Mouse (Mus musculus) heart, embryonic 10.5 days (tissue): ENCODE data around the gene Eef2. TPM values are rescaled to one million over a fixed set of nuclear protein-coding genes. Genes with fewer than 3 reads are reported as not detected.
"Not testable (repeated sequence)": the region's sequence is repeated elsewhere in the genome, so short reads cannot be mapped to it uniquely, and the experiment has no call there.

ENCODE experiments used
- DNase-seq: peaks from one replicate; pipeline ENCODE4 v3.0.0-alpha.2; 2017; ENCODE audit warnings: low spot score
- H3K27ac ChIP-seq: fragments of 300-500 bp; sonication (generic); 2 replicates; pipeline ENCODE4 v1.5.1; 2016; ENCODE audit warnings: mild to moderate bottlenecking
- H3K27me3 ChIP-seq: fragments of 300-500 bp; sonication (generic); 2 replicates; pipeline ENCODE4 v1.6.1; 2016; ENCODE audit warnings: mild to moderate bottlenecking; ENCODE audit not compliant: poor library complexity, insufficient read depth, severe bottlenecking
- H3K36me3 ChIP-seq: fragments of 300-500 bp; sonication (generic); 2 replicates; pipeline ENCODE4 v1.6.1; 2016; ENCODE audit warnings: mild to moderate bottlenecking, moderate library complexity
- H3K4me1 ChIP-seq: fragments of 300-500 bp; sonication (generic); 2 replicates; pipeline ENCODE4 v1.6.1; 2016; ENCODE audit warnings: mild to moderate bottlenecking
- H3K4me3 ChIP-seq: fragments of 300-500 bp; sonication (generic); 2 replicates; pipeline ENCODE4 v1.5.1; 2016; ENCODE audit warnings: mild to moderate bottlenecking, moderate library complexity
- H3K9me3 ChIP-seq: fragments of 300-500 bp; sonication (generic); 2 replicates; pipeline ENCODE4 v1.6.1; 2016; ENCODE audit warnings: mild to moderate bottlenecking, moderate library complexity
- WGBS: fragments of 180-500 bp; shearing (Covaris S2); methylation state at CpG from one replicate; pipeline ENCODE4 v1.1.7; 2016; 5-methylcytosine and 5-hydroxymethylcytosine counted together
- polyA plus RNA-seq: library from polyadenylated mRNA; unstranded; fragments of >200 nt; fragmentation: Nextera tagmentation; extraction: Ambion mirVana; gene quantifications from 2 replicates; pipeline ENCODE4 v1.2.1, GENCODE M21; 2016

The Eef2 gene
- polyA plus RNA-seq, 1 experiment from 2014 or later = 460 TPM

DNA sequence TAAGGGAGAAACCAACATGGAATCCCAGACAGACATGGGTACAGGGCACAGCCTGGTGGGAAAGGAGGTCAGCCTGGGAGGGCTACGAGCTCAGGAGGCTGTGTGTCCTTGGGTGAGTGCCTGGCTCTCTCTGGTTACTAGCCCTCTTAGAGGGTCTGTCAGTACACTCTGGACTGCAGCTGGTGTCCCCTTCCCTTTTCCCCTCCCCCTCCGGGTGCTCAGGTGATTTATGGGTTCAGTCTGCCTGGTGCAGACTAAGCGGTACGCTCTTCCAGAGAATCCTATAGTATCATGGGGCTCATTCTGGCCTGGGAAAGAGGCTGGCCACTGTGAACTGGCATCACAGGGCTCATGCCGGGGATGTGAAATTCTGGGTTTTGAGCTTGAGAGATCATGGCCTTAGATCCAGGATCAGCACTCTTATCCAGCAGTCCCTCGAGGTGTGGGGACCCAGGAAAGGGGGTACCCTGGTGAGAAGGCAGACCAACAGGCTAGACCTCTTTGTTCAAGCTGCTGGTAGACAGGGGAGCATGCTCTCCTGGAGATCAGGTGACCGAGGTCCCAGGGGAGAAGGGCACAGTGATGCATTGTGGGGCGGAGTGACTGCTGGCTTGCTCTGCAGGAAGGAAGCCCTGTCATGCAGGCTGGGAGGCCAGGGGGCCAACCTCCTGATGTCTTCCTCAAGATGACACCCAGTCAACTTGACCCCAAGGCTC lies 14.7 kb upstream of the Eef2 start:
- no peak for DNase-seq
- Histone ChIP-seq H3K27me3 (no peaks in the 10 kb centered on the region), H3K27ac (no peak overlapping the region), H3K4me1 (peaks cover 34% of the 10 kb centered on the region), H3K36me3 (peaks cover 83% of the 10 kb centered on the region), H3K4me3 (0 out of 2 replicates have a peak overlapping the region, but pooled peaks have one; percentile 9), H3K9me3 (no peaks in the 10 kb centered on the region)
- WGBS = 87% methylated on average over 8 of the region's 8 CpGs

DNA sequence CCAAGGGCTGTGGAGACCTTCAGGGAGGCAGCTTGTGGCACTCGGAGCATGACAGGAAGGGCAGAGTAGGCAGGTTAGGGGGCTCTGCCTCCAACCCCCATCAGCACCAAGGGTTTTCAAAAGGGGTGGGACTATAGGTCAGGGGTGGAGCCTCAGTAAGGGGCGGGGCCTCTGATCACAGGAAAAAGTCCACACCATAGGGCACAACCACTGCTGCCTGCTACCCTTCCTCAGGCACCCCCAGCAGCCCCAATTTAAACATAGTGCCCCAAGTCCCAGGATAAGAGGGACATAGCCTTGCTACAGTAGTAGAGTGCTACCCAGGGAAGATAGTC lies 14.1 kb upstream of the Eef2 start:
- peaks cover 78% of the 10 kb centered on the region for H3K36me3 ChIP-seq
- WGBS = 63% methylated on average over 2 of the region's 2 CpGs
- H3K9me3 ChIP-seq = no peaks in the 10 kb centered on the region
- no peaks in the 10 kb centered on the region for H3K27me3 ChIP-seq
- no peak for DNase-seq
- H3K27ac ChIP-seq = no peak overlapping the region
- peaks cover 39% of the 10 kb centered on the region for H3K4me1 ChIP-seq
- H3K4me3 ChIP-seq = 0 out of 2 replicates have a peak overlapping the region, but pooled peaks have one; percentile 9

GRCm38 (mm10) chr10:81165118-81165517 lies 11.3 kb upstream of the Eef2 start:
- Histone ChIP-seq H3K4me3 (no peak overlapping the region), H3K4me1 (peaks cover 52% of the 10 kb centered on the region), H3K36me3 (peaks cover 51% of the 10 kb centered on the region), H3K27me3 (no peaks in the 10 kb centered on the region), H3K27ac (no peak overlapping the region), H3K9me3 (no peaks in the 10 kb centered on the region)
- no peak for DNase-seq
- WGBS = 81% methylated on average over 8 of the region's 8 CpGs

DNA sequence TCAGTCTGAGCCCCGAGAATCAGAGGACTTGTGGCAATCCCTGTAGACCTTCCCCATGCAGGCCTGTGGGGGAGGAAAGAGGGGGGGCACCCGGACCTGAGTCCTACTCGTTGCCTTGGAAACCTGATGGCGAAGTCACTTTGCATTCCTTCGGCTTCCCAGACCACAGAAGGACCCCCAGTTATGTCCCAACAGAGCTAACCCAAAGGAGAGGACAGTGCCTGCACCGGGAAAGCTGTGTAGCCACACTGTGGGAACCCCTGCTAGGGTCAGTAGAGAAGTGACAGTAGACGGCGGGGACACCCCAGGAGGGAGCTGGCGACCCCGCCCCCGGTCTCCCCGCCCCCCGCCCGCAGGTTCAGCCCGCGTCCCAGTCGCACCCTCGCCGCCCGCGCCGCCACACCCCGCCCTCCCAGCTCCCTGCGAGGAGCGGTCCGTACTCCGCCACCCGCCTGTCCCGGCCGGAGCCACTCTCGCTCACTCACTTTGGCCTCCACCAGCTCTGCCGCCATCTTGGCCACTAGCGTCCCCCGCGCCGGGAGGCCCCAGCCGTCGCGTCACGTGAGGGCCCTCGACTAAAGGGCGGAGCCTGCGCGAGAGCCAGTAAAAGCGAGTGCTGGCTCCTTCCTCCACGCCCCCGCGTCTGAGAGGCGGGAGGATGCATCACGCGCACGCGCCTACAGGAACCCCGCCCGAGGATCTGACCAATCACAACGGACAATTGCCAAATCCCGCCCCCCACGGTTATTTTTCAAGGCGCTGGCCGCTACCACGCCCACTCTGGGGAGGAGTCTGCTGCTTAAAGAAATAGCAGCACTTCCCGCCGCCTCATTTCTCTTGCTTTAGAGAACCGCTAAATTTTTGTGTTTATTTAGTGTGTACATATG lies 9.0 kb upstream of the Eef2 start, which contains the start of gene Pias4:
Gene Pias4, minus strand, starts transcription at position 724 of the 887 bp plus-strand sequence.
- H3K9me3 ChIP-seq = no peaks in the 10 kb centered on the region
- under 1% methylated on average over 56 of the region's 64 CpGs for WGBS
- no peaks in the 10 kb centered on the region for H3K27me3 ChIP-seq

GRCm38 (mm10) chr10:81168087-81168431 lies 8.4 kb upstream of the Eef2 start:
- Histone ChIP-seq H3K4me3 (peak overlapping the region; percentile 93), H3K9me3 (no peaks in the 10 kb centered on the region), H3K36me3 (peaks cover 23% of the 10 kb centered on the region), H3K4me1 (peaks cover 40% of the 10 kb centered on the region), H3K27ac (peak overlapping the region; percentile 91), H3K27me3 (no peaks in the 10 kb centered on the region)
- whole genome bisulfite sequencing = 11% methylated on average over 5 of the region's 5 CpGs
- DNase-seq = no peak

More for the DNA sequence above, 9.0 kb upstream of the Eef2 start, which contains the start of gene Pias4:
- Histone ChIP-seq H3K36me3 (peaks cover 28% of the 10 kb centered on the region), H3K4me1 (peaks cover 39% of the 10 kb centered on the region), H3K27ac (peak within 1 kb of the TSS; percentile 91), H3K4me3 (peak within 1 kb of the TSS; percentile 93)
- DNase-seq = peak; percentile 100

DNA sequence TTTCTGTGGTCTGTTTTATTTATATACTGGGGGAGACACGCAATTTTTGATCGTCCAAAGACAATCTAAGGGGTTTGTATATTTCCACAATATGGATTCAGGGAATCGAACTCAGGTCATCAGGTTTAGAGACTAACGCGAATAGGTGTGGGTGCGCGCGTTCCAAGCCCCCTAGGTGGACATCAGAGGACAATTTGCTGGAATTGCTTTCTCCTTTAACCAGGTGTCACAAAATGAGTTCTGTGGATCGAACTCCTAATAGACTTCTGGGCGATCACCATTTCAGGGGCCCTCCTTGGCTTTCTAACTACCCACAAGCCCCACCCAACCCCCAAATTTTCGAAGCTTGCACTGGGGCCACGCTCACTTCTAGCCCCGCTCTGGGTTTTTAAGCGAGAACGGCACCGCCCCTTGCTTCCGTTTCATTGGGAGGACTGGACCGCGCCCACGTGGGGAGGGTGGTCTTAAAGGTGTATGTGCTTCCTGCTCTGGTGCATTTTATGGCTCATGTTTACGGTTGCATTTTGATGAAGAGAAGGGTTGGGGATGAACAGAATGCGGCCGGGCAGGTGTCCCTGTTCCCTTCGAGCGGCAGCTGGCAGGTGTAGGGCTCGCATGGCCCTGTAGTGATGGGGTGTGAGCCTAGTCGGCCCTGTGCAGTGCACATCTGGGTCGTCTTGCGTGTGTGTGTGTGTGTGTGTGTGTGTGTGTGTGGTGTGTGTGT lies 7.7 kb upstream of the Eef2 start:
- DNase-seq = peak; percentile 95
- H3K36me3 ChIP-seq = peaks cover 17% of the 10 kb centered on the region
- peak overlapping the region; percentile 93 for H3K4me3 ChIP-seq
- no peaks in the 10 kb centered on the region for H3K9me3 ChIP-seq
- H3K27ac ChIP-seq = peak overlapping the region; percentile 91
- 5% methylated on average over 29 of the region's 29 CpGs for WGBS
- H3K27me3 ChIP-seq = no peaks in the 10 kb centered on the region
- peaks cover 46% of the 10 kb centered on the region for H3K4me1 ChIP-seq

DNA sequence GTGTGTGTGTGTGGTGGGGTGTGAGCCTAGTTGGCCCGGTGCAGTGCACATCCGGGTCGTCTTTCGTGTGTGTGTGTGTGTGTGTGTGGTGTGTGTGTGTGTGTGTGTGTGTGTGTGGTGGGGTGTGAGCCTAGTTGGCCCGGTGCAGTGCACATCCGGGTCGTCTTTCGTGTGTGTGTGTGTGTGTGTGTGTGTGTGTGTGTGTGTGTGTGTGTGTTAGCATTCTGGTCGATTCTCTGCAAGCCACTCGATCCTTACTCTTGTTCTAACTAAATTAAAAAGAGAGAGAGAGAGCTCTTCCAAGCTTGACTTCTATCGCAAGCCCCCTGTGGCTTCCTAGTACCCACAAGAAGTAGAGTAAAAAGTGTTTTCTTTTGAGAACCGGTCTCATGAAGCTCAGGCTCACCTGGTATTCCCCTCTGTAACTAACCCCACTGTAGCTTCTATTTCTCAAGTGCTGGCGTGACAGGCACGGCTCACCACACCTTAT lies 7.0 kb upstream of the Eef2 start:
- 49% methylated on average over 11 of the region's 14 CpGs for WGBS
- H3K4me3 ChIP-seq = peak overlapping the region; percentile 93; the same call in 1 of the 2 replicates
- not testable (repeated sequence) for H3K27me3 ChIP-seq, DNase-seq, H3K9me3 ChIP-seq, H3K36me3 ChIP-seq
- peaks cover 52% of the 10 kb centered on the region for H3K4me1 ChIP-seq
- peak overlapping the region; percentile 29; the same call in 1 of the 2 replicates for H3K27ac ChIP-seq

GRCm38 (mm10) chr10:81173132-81173531 lies 3.3 kb upstream of the Eef2 start:
- H3K4me3 ChIP-seq = peak overlapping the region; percentile 34
- DNase-seq = peak; percentile 92
- H3K27ac ChIP-seq = peak overlapping the region; percentile 88
- no peaks in the 10 kb centered on the region for H3K9me3 ChIP-seq
- H3K36me3 ChIP-seq = peaks cover 13% of the 10 kb centered on the region
- no peaks in the 10 kb centered on the region for H3K27me3 ChIP-seq
- peaks cover 49% of the 10 kb centered on the region for H3K4me1 ChIP-seq
- WGBS = 7% methylated on average over 21 of the region's 21 CpGs

- peak overlapping the region; percentile 88 for H3K27ac ChIP-seq
- H3K9me3 ChIP-seq = no peaks in the 10 kb centered on the region
- peak overlapping the region; percentile 59 for H3K4me3 ChIP-seq
- peaks cover 30% of the 10 kb centered on the region for H3K36me3 ChIP-seq
- peaks cover 52% of the 10 kb centered on the region for H3K4me1 ChIP-seq
- no peaks in the 10 kb centered on the region for H3K27me3 ChIP-seq
- DNase-seq = peak; percentile 95
- 2% methylated on average over 29 of the region's 29 CpGs for WGBS
Measured at GRCm38 (mm10) chr10:81174617-81175344, 1.6 kb upstream of the Eef2 start.

GRCm38 (mm10) chr10:81175345-81175701 lies 1.1 kb upstream of the Eef2 start:
- DNase-seq = not testable (repeated sequence)

DNA sequence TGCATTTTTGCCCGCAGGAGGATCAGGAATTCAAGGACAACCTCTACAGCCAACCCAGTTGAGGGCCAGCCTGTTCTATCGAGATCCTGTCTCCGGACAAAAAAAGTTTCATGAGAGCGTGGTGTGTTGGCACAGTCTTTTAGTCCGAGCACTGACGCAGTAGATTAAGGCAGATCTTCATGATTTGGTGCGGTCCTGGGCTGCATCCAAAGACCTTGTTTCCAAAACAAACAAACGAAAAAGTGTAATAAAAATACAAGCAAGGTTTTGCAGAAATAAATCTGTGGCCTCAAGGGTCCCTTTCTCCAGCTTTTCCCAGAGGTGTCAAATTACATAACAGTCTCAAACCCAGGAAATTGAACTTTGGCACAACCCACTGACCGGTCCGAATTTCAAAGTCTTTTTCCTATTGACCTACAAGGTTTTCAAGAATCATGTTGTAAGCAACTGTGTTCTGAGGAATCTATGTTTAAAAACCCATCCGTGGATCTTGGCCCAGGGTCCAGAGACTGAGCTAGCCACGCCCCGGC lies 430 bp upstream of the Eef2 start:
- Histone ChIP-seq H3K27ac (peak overlapping the region; percentile 99), H3K27me3 (no peaks in the 10 kb centered on the region), H3K9me3 (no peaks in the 10 kb centered on the region), H3K4me1 (peaks cover 61% of the 10 kb centered on the region), H3K4me3 (peak overlapping the region; percentile 99), H3K36me3 (peaks cover 42% of the 10 kb centered on the region)
- DNase-seq = no peak
- 8% methylated on average over 13 of the region's 13 CpGs for WGBS

More at GRCm38 (mm10) chr10:81175345-81175701, 1.1 kb upstream of the Eef2 start:
- Histone ChIP-seq H3K4me1 (peaks cover 56% of the 10 kb centered on the region), H3K27ac (peak overlapping the region; percentile 88), H3K36me3 (peaks cover 35% of the 10 kb centered on the region), H3K4me3 (peak overlapping the region; percentile 59)
- 8% methylated on average over 4 of the region's 4 CpGs for WGBS
- not testable (repeated sequence) for H3K9me3 ChIP-seq, H3K27me3 ChIP-seq

DNA sequence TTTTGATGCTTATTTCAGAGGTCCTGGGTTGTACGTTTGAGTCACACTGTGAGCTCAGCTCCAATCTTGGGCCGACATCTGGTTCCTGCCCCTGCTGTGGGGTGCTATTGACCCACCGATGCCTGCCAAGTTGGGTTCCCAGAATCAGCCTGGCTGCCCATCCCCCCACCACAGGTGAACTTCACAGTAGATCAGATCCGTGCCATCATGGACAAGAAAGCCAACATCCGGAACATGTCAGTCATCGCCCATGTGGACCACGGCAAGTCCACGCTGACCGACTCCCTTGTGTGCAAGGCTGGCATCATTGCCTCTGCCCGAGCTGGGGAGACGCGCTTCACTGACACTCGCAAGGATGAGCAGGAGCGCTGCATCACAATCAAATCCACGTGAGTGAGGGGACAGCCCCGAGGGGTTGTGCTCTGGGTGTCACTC lies 1.1 kb downstream of the Eef2 start:
- peaks cover 75% of the 10 kb centered on the region for H3K4me1 ChIP-seq
- peak overlapping the region; percentile 99 for H3K27ac ChIP-seq
- peak overlapping the region; percentile 99 for H3K4me3 ChIP-seq
- peaks cover 57% of the 10 kb centered on the region for H3K36me3 ChIP-seq
- DNase-seq = no peak
- no peaks in the 10 kb centered on the region for H3K27me3 ChIP-seq
- no peaks in the 10 kb centered on the region for H3K9me3 ChIP-seq
- 13% methylated on average over 16 of the region's 16 CpGs for WGBS
